Mouse (Mus musculus) kidney, embryonic 14.5 days (tissue): ENCODE results near the gene Dad1. TPM values are rescaled to one million over a fixed set of nuclear protein-coding genes. Genes with fewer than 3 reads are reported as not detected.
"Not testable (repeated sequence)": the region's sequence is repeated elsewhere in the genome, so short reads cannot be mapped to it uniquely, and the experiment has no call there.

Source experiments
- ATAC-seq: fragments of 200-750 bp; cut with Nextera tagmentation; 2 replicates; pipeline ENCODE4 v1.8.0; 2017; ENCODE audit warnings: moderate number of reproducible peaks, mild to moderate bottlenecking, moderate TSS enrichment, moderate library complexity; ENCODE audit not compliant: low FRiP score, low TSS enrichment
- H3K27ac ChIP-seq: fragments of 300-500 bp; sonication (generic); 2 replicates; pipeline ENCODE4 v1.5.1; 2014; ENCODE audit warnings: low read depth, mild to moderate bottlenecking, low read length, moderate library complexity, mixed read lengths
- H3K27me3 ChIP-seq: fragments of 300-500 bp; sonication (generic); 2 replicates; pipeline ENCODE4 v1.6.1; 2014; ENCODE audit warnings: mild to moderate bottlenecking, low read length; ENCODE audit not compliant: control insufficient read depth, insufficient read depth
- H3K36me3 ChIP-seq: fragments of 300-500 bp; sonication (generic); 2 replicates; pipeline ENCODE4 v1.6.1; 2014; ENCODE audit warnings: low read length, mixed read lengths; ENCODE audit not compliant: control insufficient read depth, insufficient read depth
- H3K4me1 ChIP-seq: fragments of 300-500 bp; sonication (generic); 2 replicates; pipeline ENCODE4 v1.6.1; 2014; ENCODE audit warnings: low read length, mixed read lengths; ENCODE audit not compliant: control insufficient read depth, insufficient read depth
- H3K4me2 ChIP-seq: fragments of 300-500 bp; sonication (generic); replicated peaks from 2 replicates; pipeline ENCODE4 v1.6.1; 2014; ENCODE audit warnings: low read depth, mild to moderate bottlenecking, low read length
- H3K4me3 ChIP-seq: fragments of 300-500 bp; sonication (generic); 2 replicates; pipeline ENCODE4 v1.5.1; 2014; ENCODE audit warnings: mild to moderate bottlenecking, low read length
- H3K9ac ChIP-seq: fragments of 300-500 bp; sonication (generic); 2 replicates; pipeline ENCODE4 v1.6.1; 2014; ENCODE audit warnings: low read depth, mild to moderate bottlenecking, low read length, moderate library complexity
- H3K9me3 ChIP-seq: fragments of 300-500 bp; sonication (generic); 2 replicates; pipeline ENCODE4 v1.6.1; 2016; ENCODE audit warnings: low read length; ENCODE audit not compliant: control insufficient read depth
- WGBS: fragments of 180-500 bp; shearing (Covaris S2); extraction: QIAGEN DNeasy Blood & Tissue Kit; methylation state at CpG from one replicate; pipeline ENCODE4 v1.1.7; 2014; 5-methylcytosine and 5-hydroxymethylcytosine counted together
- polyA plus RNA-seq: library from polyadenylated mRNA; unstranded; fragments of >200 nt; fragmentation: Nextera tagmentation; extraction: Ambion mirVana; gene quantifications from 2 replicates; pipeline ENCODE4 v1.2.1, GENCODE M21; 2014

Dad1 gene
- polyA plus RNA-seq, 1 experiment from 2014 or later = 431 TPM

DNA sequence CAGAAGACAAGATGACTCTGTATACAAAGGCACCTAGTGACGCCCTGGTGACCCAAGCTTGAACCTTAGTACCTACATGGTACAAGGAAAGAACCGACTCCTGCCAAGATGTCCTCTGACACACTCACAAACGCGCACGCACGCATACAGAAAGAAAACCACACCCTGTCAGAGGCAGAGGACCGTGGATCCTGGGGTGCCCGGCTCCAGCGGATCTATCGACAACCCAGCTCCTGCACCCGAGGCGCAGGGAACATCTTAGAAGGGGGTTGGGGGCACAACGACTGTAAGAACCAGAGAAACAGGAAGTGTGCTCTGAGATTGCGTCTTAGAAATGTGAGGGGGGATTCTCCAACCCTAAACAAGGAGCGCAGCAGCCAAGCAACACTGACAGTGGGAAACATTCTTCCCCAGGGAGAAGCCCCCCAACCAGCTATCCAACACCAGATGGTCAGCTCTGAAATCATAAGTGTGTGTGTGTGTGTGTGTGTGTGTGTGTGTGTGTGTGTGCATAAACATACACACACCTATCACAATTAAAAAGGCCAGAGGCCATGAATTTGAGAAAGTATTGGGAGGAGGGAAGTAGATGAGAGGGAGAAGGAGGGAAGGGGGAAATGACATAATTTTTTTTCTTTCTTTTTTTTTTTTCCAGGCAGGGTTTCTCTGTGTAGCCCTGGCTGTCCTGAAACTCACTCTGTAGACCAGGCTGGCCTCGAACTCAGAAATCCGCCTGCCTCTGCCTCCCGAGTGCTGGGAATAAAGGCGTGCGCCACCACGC, 22.5 kb downstream of the Dad1 start:
- WGBS = 74% methylated on average over 21 of the region's 21 CpGs
- Histone ChIP-seq H3K4me2 (no peak overlapping the region), H3K9ac (no peak overlapping the region), H3K9me3 (no peaks in the 10 kb centered on the region), H3K36me3 (peaks cover 13% of the 10 kb centered on the region; the same call in 1 of the 2 replicates), H3K4me3 (no peak overlapping the region), H3K27ac (no peak overlapping the region), H3K27me3 (no peaks in the 10 kb centered on the region), H3K4me1 (peaks cover 40% of the 10 kb centered on the region)
- ATAC-seq = no peak

DNA sequence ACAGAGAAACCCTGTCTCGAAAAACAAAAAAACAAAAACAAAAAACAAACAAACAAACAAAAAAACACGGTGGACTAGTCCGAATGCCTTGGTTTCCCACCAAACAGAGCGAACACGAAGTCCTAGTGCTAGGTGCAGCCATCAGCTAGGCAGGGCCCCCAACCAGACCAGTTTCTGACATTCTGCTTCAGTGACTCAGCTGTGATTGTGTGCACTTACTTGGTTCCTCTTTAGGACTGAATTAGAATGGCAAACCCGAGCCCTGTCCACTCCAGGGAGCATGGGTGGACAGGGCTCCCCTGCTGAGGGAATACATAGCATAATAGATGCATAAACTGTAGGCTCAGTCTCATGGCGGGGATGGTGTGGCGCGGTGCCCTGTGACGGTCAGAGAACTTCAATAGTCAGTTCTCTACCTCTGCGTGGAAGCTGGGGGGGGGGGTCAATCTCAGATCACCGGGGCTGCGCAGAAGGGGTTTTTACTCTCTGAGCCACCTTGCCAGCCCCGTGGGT, 23.2 kb downstream of the Dad1 start:
- H3K4me1 ChIP-seq = peaks cover 40% of the 10 kb centered on the region
- peaks cover 13% of the 10 kb centered on the region; the same call in 1 of the 2 replicates for H3K36me3 ChIP-seq
- 85% methylated on average over 14 of the region's 14 CpGs for WGBS
- H3K9me3 ChIP-seq = no peaks in the 10 kb centered on the region
- H3K9ac ChIP-seq = no peak overlapping the region
- H3K4me3 ChIP-seq = no peak overlapping the region
- H3K27ac ChIP-seq = no peak overlapping the region
- no peak overlapping the region for H3K4me2 ChIP-seq
- no peaks in the 10 kb centered on the region for H3K27me3 ChIP-seq
- no peak for ATAC-seq

DNA sequence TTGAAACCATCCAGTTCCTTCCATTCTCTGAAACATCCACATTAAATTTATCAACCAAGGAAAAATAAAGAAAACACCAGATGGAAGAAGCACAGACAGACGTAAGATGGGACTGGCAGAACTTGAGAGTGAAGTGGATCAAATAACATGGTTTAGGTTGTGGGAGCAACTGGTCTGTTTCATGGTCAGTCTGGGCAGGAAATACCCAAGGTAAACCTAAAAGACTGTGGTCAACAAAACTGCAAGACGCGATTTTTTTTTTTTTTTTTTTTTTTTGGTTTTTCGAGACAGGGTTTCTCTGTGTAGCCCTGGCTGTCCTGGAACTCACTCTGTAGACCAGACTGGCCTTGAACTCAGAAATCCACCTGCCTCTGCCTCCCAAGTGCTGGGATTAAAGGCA, 24.1 kb downstream of the Dad1 start:
- not testable (repeated sequence) for H3K27ac ChIP-seq, H3K9me3 ChIP-seq, H3K4me3 ChIP-seq, H3K36me3 ChIP-seq, H3K27me3 ChIP-seq, H3K4me2 ChIP-seq, ATAC-seq, H3K9ac ChIP-seq
- WGBS = 70% methylated on average over 3 of the region's 4 CpGs
- H3K4me1 ChIP-seq = peaks cover 46% of the 10 kb centered on the region

- Histone ChIP-seq H3K4me3 (peak overlapping the region; percentile 17), H3K9ac (peak overlapping the region; percentile 23; the same call in 1 of the 2 replicates), H3K9me3 (no peaks in the 10 kb centered on the region), H3K36me3 (no peaks in the 10 kb centered on the region), H3K27ac (no peak overlapping the region), H3K4me2 (peak overlapping the region; percentile 45), H3K4me1 (peaks cover 50% of the 10 kb centered on the region), H3K27me3 (no peaks in the 10 kb centered on the region)
- 13% methylated on average over 25 of the region's 25 CpGs for WGBS
- no peak for ATAC-seq
Observed at GRCm38 (mm10) chr14:54228933-54229713, 24.8 kb downstream of the Dad1 start.

DNA sequence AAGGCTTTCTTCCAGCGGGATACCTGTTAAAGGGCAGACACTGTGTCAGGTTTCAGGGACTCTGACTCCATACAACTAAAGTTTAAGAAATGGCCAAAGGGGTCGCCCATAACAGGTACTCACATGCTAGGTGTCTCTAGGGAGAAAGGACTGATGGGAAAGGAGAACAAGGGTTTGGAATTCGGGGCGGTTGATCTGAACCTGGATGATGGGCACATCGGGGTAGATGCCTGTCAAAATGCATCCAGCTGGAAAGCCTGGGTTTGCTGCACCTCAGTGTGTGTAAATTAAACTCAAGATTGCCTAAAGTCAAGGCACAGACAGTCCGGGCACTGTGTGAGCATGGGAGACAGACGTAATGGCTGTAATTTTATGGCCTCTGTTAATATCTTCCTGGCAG, 25.4 kb downstream of the Dad1 start:
- Histone ChIP-seq H3K9ac (peak overlapping the region; percentile 24; the same call in 1 of the 2 replicates), H3K4me3 (peak overlapping the region; percentile 22; the same call in 1 of the 2 replicates)
- ATAC-seq = no peak

GRCm38 (mm10) chr14:54227911-54228451, 25.9 kb downstream of the Dad1 start:
- H3K9ac ChIP-seq = peak overlapping the region; percentile 24; the same call in 1 of the 2 replicates
- WGBS = under 1% methylated on average over 10 of the region's 10 CpGs

More for the DNA sequence above, 25.4 kb downstream of the Dad1 start:
- H3K4me2 ChIP-seq = peak overlapping the region; percentile 45
- H3K9me3 ChIP-seq = no peaks in the 10 kb centered on the region
- 11% methylated on average over 7 of the region's 7 CpGs for WGBS
- H3K27ac ChIP-seq = peak overlapping the region; percentile 42; the same call in 1 of the 2 replicates
- H3K36me3 ChIP-seq = no peaks in the 10 kb centered on the region
- H3K27me3 ChIP-seq = no peaks in the 10 kb centered on the region
- H3K4me1 ChIP-seq = peaks cover 43% of the 10 kb centered on the region

GRCm38 (mm10) chr14:54226911-54227811, 26.7 kb downstream of the Dad1 start:
- peak overlapping the region; percentile 43 for H3K4me2 ChIP-seq
- WGBS = 22% methylated on average over 16 of the region's 16 CpGs
- H3K27me3 ChIP-seq = no peaks in the 10 kb centered on the region
- no peak overlapping the region for H3K9ac ChIP-seq
- peaks cover 35% of the 10 kb centered on the region for H3K4me1 ChIP-seq
- H3K36me3 ChIP-seq = no peaks in the 10 kb centered on the region
- H3K9me3 ChIP-seq = no peaks in the 10 kb centered on the region
- ATAC-seq = peak; percentile 36
- peak overlapping the region; percentile 42; the same call in 1 of the 2 replicates for H3K27ac ChIP-seq
- no peak overlapping the region for H3K4me3 ChIP-seq

More at GRCm38 (mm10) chr14:54227911-54228451, 25.9 kb downstream of the Dad1 start:
- no peaks in the 10 kb centered on the region for H3K36me3 ChIP-seq
- no peaks in the 10 kb centered on the region for H3K9me3 ChIP-seq
- no peaks in the 10 kb centered on the region for H3K27me3 ChIP-seq
- H3K27ac ChIP-seq = peak overlapping the region; percentile 42; the same call in 1 of the 2 replicates
- H3K4me3 ChIP-seq = peak overlapping the region; percentile 22; the same call in 1 of the 2 replicates
- peaks cover 38% of the 10 kb centered on the region for H3K4me1 ChIP-seq
- H3K4me2 ChIP-seq = peak overlapping the region; percentile 43
- ATAC-seq = peak; percentile 60

DNA sequence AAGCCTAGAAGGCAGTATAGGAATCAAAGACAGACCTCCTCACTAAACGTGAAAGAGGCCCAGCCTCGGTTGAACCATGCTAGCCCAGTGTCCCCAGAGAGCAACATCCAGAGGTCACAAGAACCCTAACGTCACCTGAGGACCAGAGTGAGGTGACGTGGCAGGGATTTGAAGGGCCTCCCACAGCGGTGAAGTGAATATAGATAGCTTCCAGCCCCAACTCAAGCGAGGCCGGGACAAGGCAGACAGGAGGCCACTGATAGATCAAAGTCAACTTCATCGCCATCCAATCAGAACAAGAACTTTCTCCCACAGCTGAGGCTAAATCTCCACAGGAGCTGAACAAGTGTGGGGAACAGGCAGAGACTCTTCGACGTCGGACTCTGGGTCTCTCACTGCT, 28.2 kb downstream of the Dad1 start:
- Histone ChIP-seq H3K4me3 (no peak overlapping the region), H3K36me3 (no peaks in the 10 kb centered on the region), H3K4me2 (no peak overlapping the region), H3K27me3 (no peaks in the 10 kb centered on the region), H3K9ac (no peak overlapping the region), H3K27ac (no peak overlapping the region), H3K4me1 (peaks cover 35% of the 10 kb centered on the region), H3K9me3 (no peaks in the 10 kb centered on the region)
- ATAC-seq = no peak
- WGBS = 83% methylated on average over 11 of the region's 11 CpGs
